Comparison of ENCODE assay signal across 21 mouse cellular contexts in genomic region chr3:131943436-131943835, GRCm38 (mm10).
"Had no signal": no experiment of that assay in that cellular context is flagged by ENCODE, and none has a peak within 500 bp of the region (broad histone marks: within the 10 kb centered on the region; RNA-seq: fewer than 3 reads in every experiment).

No protein-coding gene starts in this region.

- ATAC-seq: liver, postnatal 0 days; lung, postnatal 0 days; midbrain, embryonic 16.5 days had no signal

- H3K27me3 ChIP-seq: lung, embryonic 15.5 days; midbrain, embryonic 12.5 days; neural tube, embryonic 13.5 days; neural tube, embryonic 15.5 days; stomach, embryonic 15.5 days had no signal

- H3K9ac ChIP-seq: liver, postnatal 0 days; lung, embryonic 15.5 days; midbrain, embryonic 12.5 days; neural tube, embryonic 13.5 days; neural tube, embryonic 15.5 days; stomach, embryonic 15.5 days had no signal

- DNase-seq: liver, postnatal 0 days; lung, adult 2 months; lung, postnatal 4 days; midbrain, embryonic 14.5 days; retina, postnatal 1 day; right cerebral cortex, adult 18-20 months; right cerebral cortex, postnatal 25 days; right cerebral cortex, postnatal 4 days; thymus, adult 2 months; thymus, postnatal 25 days; thymus, postnatal 4 days had no signal

- H3K4me1 ChIP-seq: midbrain, embryonic 10.5 days; midbrain, embryonic 12.5 days; stomach, embryonic 15.5 days had no signal

- H3K4me2 ChIP-seq: lung, embryonic 15.5 days; midbrain, embryonic 12.5 days; neural tube, embryonic 15.5 days; stomach, embryonic 15.5 days had no signal

- H3K36me3 ChIP-seq: lung, embryonic 15.5 days; midbrain, embryonic 10.5 days; midbrain, embryonic 12.5 days; neural tube, embryonic 13.5 days; neural tube, embryonic 15.5 days; stomach, embryonic 15.5 days had no signal

- H3K4me3 ChIP-seq: lung, embryonic 15.5 days; midbrain, embryonic 10.5 days; midbrain, embryonic 12.5 days; myocyte; neural tube, embryonic 13.5 days; neural tube, embryonic 15.5 days; stomach, embryonic 15.5 days had no signal

- H3K27ac ChIP-seq: lung, embryonic 15.5 days; midbrain, embryonic 10.5 days; midbrain, embryonic 12.5 days; neural tube, embryonic 13.5 days; neural tube, embryonic 15.5 days; stomach, embryonic 15.5 days; stomach, postnatal 0 days had no signal

- H3K9me3 ChIP-seq: lung, embryonic 15.5 days; midbrain, embryonic 10.5 days; midbrain, embryonic 12.5 days; neural tube, embryonic 13.5 days; neural tube, embryonic 15.5 days; stomach, embryonic 15.5 days had no signal
